Mouse (Mus musculus): ENCODE results near the gene 9330161L09Rik. TPM values are rescaled to one million over a fixed set of nuclear protein-coding genes. Genes with fewer than 3 reads are reported as not detected.
"Not testable (repeated sequence)": the region's sequence is repeated elsewhere in the genome, so short reads cannot be mapped to it uniquely, and the experiment has no call there.

The 9330161L09Rik gene
- not detected in 2 replicates for polyA plus RNA-seq (2012)

DNA sequence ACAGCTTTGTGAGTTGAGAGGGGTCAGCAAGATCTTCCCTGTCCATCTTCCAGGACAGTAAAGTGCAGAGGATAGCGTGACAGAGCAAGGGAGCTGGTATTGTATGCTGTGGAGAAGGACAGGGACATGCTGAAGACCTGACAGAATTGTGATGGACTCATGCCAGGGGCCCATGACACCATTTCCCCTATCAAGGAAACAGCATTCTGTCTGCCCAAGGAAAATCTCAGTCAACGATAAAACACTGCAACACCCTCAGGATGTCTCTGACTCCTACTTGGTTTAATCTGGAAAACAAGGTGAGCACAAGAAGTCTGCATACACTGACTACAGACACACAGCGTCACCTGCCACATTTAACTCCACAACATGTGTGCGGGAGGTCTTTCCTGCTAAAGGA lies at the start of gene 9330161L09Rik:
Gene 9330161L09Rik, minus strand, starts transcription at position 101 of the 400 bp plus-strand sequence.
- TF ChIP-seq GATA1 (IDR thresholded peaks at IDR 0.05; ENCODE audit: low read length), result no peak
- TF ChIP-seq TAL1 (IDR thresholded peaks at IDR 0.05; ENCODE audit: low read length), result no peak
- Histone ChIP-seq H3K4me3 (replicated peaks) (no peak within 1 kb of the TSS), H3K36me3 (ENCODE audit: control insufficient read depth) (peaks cover 100% of the 10 kb centered on the region), H3K27me3 (ENCODE audit: control insufficient read depth) (no peaks in the 10 kb centered on the region), H3K4me1 (ENCODE audit: control insufficient read depth) (peaks cover 2% of the 10 kb centered on the region; the same call in 1 of the 2 replicates), H3K9me3 (ENCODE audit: control insufficient read depth, low read length) (no peaks in the 10 kb centered on the region)

GRCm38 (mm10) chr12:103457140-103457539 lies 49.5 kb upstream of the 9330161L09Rik start, which contains the start of gene Ifi27l2b:
TSS of gene Ifi27l2b (minus strand) at chr12:103457223.
- H3K4me1 ChIP-seq (ENCODE audit: control insufficient read depth), result no peaks in the 10 kb centered on the region
- TF ChIP-seq TAL1 (IDR thresholded peaks at IDR 0.05; ENCODE audit: low read length) (no peak), GATA1 (IDR thresholded peaks at IDR 0.05; ENCODE audit: low read length) (no peak)

GRCm38 (mm10) chr12:103456727-103457126 lies 49.1 kb upstream of the 9330161L09Rik start:
- not testable (repeated sequence) for H3K27me3 ChIP-seq (ENCODE audit: control insufficient read depth); H3K36me3 ChIP-seq (ENCODE audit: control insufficient read depth); H3K4me3 ChIP-seq (replicated peaks); H3K4me1 ChIP-seq (ENCODE audit: control insufficient read depth); H3K9me3 ChIP-seq (ENCODE audit: control insufficient read depth, low read length)

More at GRCm38 (mm10) chr12:103457140-103457539, 49.5 kb upstream of the 9330161L09Rik start, which contains the start of gene Ifi27l2b:
- H3K9me3 ChIP-seq (ENCODE audit: control insufficient read depth, low read length), result no peaks in the 10 kb centered on the region
- H3K36me3 ChIP-seq (ENCODE audit: control insufficient read depth), result no peaks in the 10 kb centered on the region
- H3K27me3 ChIP-seq (ENCODE audit: control insufficient read depth), result no peaks in the 10 kb centered on the region
- no peak within 1 kb of the TSS for H3K4me3 ChIP-seq (replicated peaks)

GRCm38 (mm10) chr12:103453361-103453760 lies 45.7 kb upstream of the 9330161L09Rik start:
- Histone ChIP-seq H3K9me3 (ENCODE audit: control insufficient read depth, low read length) (no peaks in the 10 kb centered on the region), H3K4me1 (ENCODE audit: control insufficient read depth) (no peaks in the 10 kb centered on the region), H3K27me3 (ENCODE audit: control insufficient read depth) (no peaks in the 10 kb centered on the region), H3K4me3 (replicated peaks) (no peak overlapping the region), H3K36me3 (ENCODE audit: control insufficient read depth) (no peaks in the 10 kb centered on the region)
- TF ChIP-seq GATA1 (IDR thresholded peaks at IDR 0.05; ENCODE audit: low read length) (no peak), TAL1 (IDR thresholded peaks at IDR 0.05; ENCODE audit: low read length) (no peak)

DNA sequence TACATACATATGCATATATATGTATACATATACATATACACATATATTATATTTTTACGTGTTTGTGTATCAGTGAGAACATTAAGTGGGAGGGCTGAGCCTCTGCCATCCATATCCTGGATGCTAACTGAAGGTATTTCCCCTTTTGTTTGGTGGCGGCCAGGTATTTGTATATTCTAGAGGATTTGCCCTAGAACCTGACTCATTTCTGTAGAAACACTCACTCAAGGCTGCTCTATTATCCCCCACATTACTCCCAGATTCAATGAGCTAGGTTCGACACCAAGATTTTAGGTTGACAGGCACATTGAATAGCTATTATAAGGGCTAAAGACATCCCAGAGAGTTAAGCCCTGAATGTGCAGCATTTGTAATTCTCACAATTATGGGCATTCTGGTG lies 37.4 kb upstream of the 9330161L09Rik start:
- Histone ChIP-seq H3K27me3 (ENCODE audit: control insufficient read depth) (no peaks in the 10 kb centered on the region), H3K4me3 (replicated peaks) (no peak overlapping the region)
- TF ChIP-seq GATA1 (IDR thresholded peaks at IDR 0.05; ENCODE audit: low read length) (no peak), TAL1 (IDR thresholded peaks at IDR 0.05; ENCODE audit: low read length) (no peak)

DNA sequence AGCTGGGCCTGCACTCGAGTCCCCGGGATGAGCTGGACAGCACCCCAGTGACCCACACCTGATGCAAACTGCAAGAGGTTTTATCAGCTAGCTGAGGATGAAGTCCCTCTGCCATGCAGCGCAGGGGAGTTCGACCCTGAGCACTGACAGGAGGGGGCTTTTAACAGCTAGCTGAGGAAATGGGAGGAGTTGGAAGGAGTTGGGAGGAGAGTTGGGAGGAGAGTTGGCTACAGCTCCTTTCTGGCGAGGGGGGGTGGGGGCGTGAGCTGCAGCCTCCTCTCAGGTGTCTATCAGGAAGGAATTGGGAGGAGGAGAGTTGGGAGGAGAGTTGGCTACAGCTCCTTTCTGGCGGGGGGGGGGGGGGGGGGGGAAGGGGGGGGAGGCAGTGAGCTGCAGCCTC lies 36.6 kb upstream of the 9330161L09Rik start:
- not testable (repeated sequence) for H3K4me3 ChIP-seq (replicated peaks); H3K36me3 ChIP-seq (ENCODE audit: control insufficient read depth); H3K9me3 ChIP-seq (ENCODE audit: control insufficient read depth, low read length); H3K27me3 ChIP-seq (ENCODE audit: control insufficient read depth); H3K4me1 ChIP-seq (ENCODE audit: control insufficient read depth)

More for the DNA sequence above, 37.4 kb upstream of the 9330161L09Rik start:
- Histone ChIP-seq H3K36me3 (ENCODE audit: control insufficient read depth) (no peaks in the 10 kb centered on the region), H3K9me3 (ENCODE audit: control insufficient read depth, low read length) (no peaks in the 10 kb centered on the region), H3K4me1 (ENCODE audit: control insufficient read depth) (no peaks in the 10 kb centered on the region)

GRCm38 (mm10) chr12:103443524-103443923 lies 35.9 kb upstream of the 9330161L09Rik start, which contains the start of gene Ifi27l2a:
TSS of gene Ifi27l2a (minus strand) at chr12:103443680.
- Histone ChIP-seq H3K4me1 (ENCODE audit: control insufficient read depth) (no peaks in the 10 kb centered on the region), H3K4me3 (replicated peaks) (no peak within 1 kb of the TSS)

GRCm38 (mm10) chr12:103437601-103438000 lies 30.0 kb upstream of the 9330161L09Rik start:
- no peaks in the 10 kb centered on the region for H3K36me3 ChIP-seq (ENCODE audit: control insufficient read depth)
- TF ChIP-seq GATA1 (IDR thresholded peaks at IDR 0.05; ENCODE audit: low read length) (no peak), TAL1 (IDR thresholded peaks at IDR 0.05; ENCODE audit: low read length) (no peak)
- no peak overlapping the region for H3K4me3 ChIP-seq (replicated peaks)
- no peaks in the 10 kb centered on the region for H3K4me1 ChIP-seq (ENCODE audit: control insufficient read depth)
- no peaks in the 10 kb centered on the region for H3K27me3 ChIP-seq (ENCODE audit: control insufficient read depth)
- no peaks in the 10 kb centered on the region for H3K9me3 ChIP-seq (ENCODE audit: control insufficient read depth, low read length)

More at GRCm38 (mm10) chr12:103443524-103443923, 35.9 kb upstream of the 9330161L09Rik start, which contains the start of gene Ifi27l2a:
- H3K36me3 ChIP-seq (ENCODE audit: control insufficient read depth), result no peaks in the 10 kb centered on the region
- no peaks in the 10 kb centered on the region for H3K9me3 ChIP-seq (ENCODE audit: control insufficient read depth, low read length)
- H3K27me3 ChIP-seq (ENCODE audit: control insufficient read depth), result no peaks in the 10 kb centered on the region
- TF ChIP-seq GATA1 (IDR thresholded peaks at IDR 0.05; ENCODE audit: low read length), result no peak
- TF ChIP-seq TAL1 (IDR thresholded peaks at IDR 0.05; ENCODE audit: low read length), result no peak

- Histone ChIP-seq H3K9me3 (ENCODE audit: control insufficient read depth, low read length) (no peaks in the 10 kb centered on the region), H3K4me1 (ENCODE audit: control insufficient read depth) (no peaks in the 10 kb centered on the region), H3K4me3 (replicated peaks) (no peak overlapping the region), H3K27me3 (ENCODE audit: control insufficient read depth) (no peaks in the 10 kb centered on the region), H3K36me3 (ENCODE audit: control insufficient read depth) (no peaks in the 10 kb centered on the region)
- TF ChIP-seq TAL1 (IDR thresholded peaks at IDR 0.05; ENCODE audit: low read length) (no peak), GATA1 (IDR thresholded peaks at IDR 0.05; ENCODE audit: low read length) (no peak)
Observed at GRCm38 (mm10) chr12:103434861-103435260, 27.2 kb upstream of the 9330161L09Rik start.
